Mouse (Mus musculus): ENCODE results near the gene Arl1. TPM values are rescaled to one million over a fixed set of nuclear protein-coding genes. Genes with fewer than 3 reads are reported as not detected.
A peak's percentile ranks its signal among the peaks of the same experiment; 100 is the strongest.
"Not testable (repeated sequence)": the region's sequence is repeated elsewhere in the genome, so short reads cannot be mapped to it uniquely, and the experiment has no call there.

Arl1 gene
- polyA plus RNA-seq, 1 experiment from 2014 or later = 135 TPM

- no peak for TF ChIP-seq CTCF (IDR thresholded peaks at IDR 0.05)
- in situ Hi-C loops (cut with MboI; ENCODE audit: low pct_unique_long_range_greater_than_20kb) = no loop called here
- no peak for ATAC-seq
- ChIA-PET POLR2A (no interaction called here), CTCF (no interaction called here)
- DNase-seq (ENCODE audit: low read depth, low spot score) = no peak
- H3K27me3 ChIP-seq = no peaks in the 10 kb centered on the region
Observed at GRCm38 (mm10) chr10:88765431-88766142, 34.9 kb downstream of the Arl1 start.

- POLR2A ChIA-PET = no interaction called here
- no peak for TF ChIP-seq CTCF (IDR thresholded peaks at IDR 0.05)
- in situ Hi-C loops (cut with MboI; ENCODE audit: low pct_unique_long_range_greater_than_20kb) = no loop called here
- DNase-seq (ENCODE audit: low read depth, low spot score) (no peak), ATAC-seq (no peak)
- no peaks in the 10 kb centered on the region for H3K27me3 ChIP-seq
- CTCF ChIA-PET = no interaction called here
Observed at GRCm38 (mm10) chr10:88768961-88769360, 38.3 kb downstream of the Arl1 start.

- DNase-seq (ENCODE audit: low read depth, low spot score) (no peak), ATAC-seq (no peak)
- ChIA-PET POLR2A (no interaction called here), CTCF (no interaction called here)
- no peak for TF ChIP-seq CTCF (IDR thresholded peaks at IDR 0.05)
- in situ Hi-C loops (cut with MboI; ENCODE audit: low pct_unique_long_range_greater_than_20kb) = no loop called here
- H3K27me3 ChIP-seq = no peaks in the 10 kb centered on the region
Observed at GRCm38 (mm10) chr10:88769676-88770075, 39.0 kb downstream of the Arl1 start.

- H3K27me3 ChIP-seq; in situ Hi-C loops (cut with MboI; ENCODE audit: low pct_unique_long_range_greater_than_20kb); POLR2A ChIA-PET; DNase-seq (ENCODE audit: low read depth, low spot score); CTCF ChIA-PET; ATAC-seq: not testable (repeated sequence)
Observed at GRCm38 (mm10) chr10:88772965-88773364, 42.3 kb downstream of the Arl1 start.

- CTCF ChIA-PET = no interaction called here
- DNase-seq (ENCODE audit: low read depth, low spot score) = no peak
- H3K27me3 ChIP-seq = no peaks in the 10 kb centered on the region
- in situ Hi-C loops (cut with MboI; ENCODE audit: low pct_unique_long_range_greater_than_20kb) = no loop called here
- POLR2A ChIA-PET = no interaction called here
- ATAC-seq = no peak
- TF ChIP-seq CTCF (IDR thresholded peaks at IDR 0.05) = no peak
Observed at GRCm38 (mm10) chr10:88776206-88776605, 45.5 kb downstream of the Arl1 start.

- in situ Hi-C loops (cut with MboI; ENCODE audit: low pct_unique_long_range_greater_than_20kb) = no loop called here
- ChIA-PET CTCF (no interaction called here), POLR2A (no interaction called here)
- no peak for TF ChIP-seq CTCF (IDR thresholded peaks at IDR 0.05)
- no peaks in the 10 kb centered on the region for H3K27me3 ChIP-seq
- no peak for DNase-seq (ENCODE audit: low read depth, low spot score)
- ATAC-seq = no peak
Observed at GRCm38 (mm10) chr10:88780716-88781115, 50.1 kb downstream of the Arl1 start.

GRCm38 (mm10) chr10:88783135-88783534, 52.5 kb downstream of the Arl1 start:
- in situ Hi-C loops (cut with MboI; ENCODE audit: low pct_unique_long_range_greater_than_20kb); DNase-seq (ENCODE audit: low read depth, low spot score); H3K27me3 ChIP-seq; POLR2A ChIA-PET; CTCF ChIA-PET: not testable (repeated sequence)
- ATAC-seq = peak; percentile 73

- CTCF ChIA-PET = interaction anchor here (1.0 kb wide), 1 partner anchor 19 kb away, joined by 4 read pairs; no protein-coding TSS in a partner anchor
- TF ChIP-seq CTCF (IDR thresholded peaks at IDR 0.05) = no peak
- POLR2A ChIA-PET = no interaction called here
- H3K27me3 ChIP-seq = no peaks in the 10 kb centered on the region
- in situ Hi-C loops (cut with MboI; ENCODE audit: low pct_unique_long_range_greater_than_20kb) = no loop called here
- no peak for ATAC-seq
- no peak for DNase-seq (ENCODE audit: low read depth, low spot score)
Observed at GRCm38 (mm10) chr10:88783941-88784340, 53.3 kb downstream of the Arl1 start.

GRCm38 (mm10) chr10:88784513-88784931, 53.9 kb downstream of the Arl1 start:
- no peak for TF ChIP-seq CTCF (IDR thresholded peaks at IDR 0.05)
- no peaks in the 10 kb centered on the region for H3K27me3 ChIP-seq
- CTCF ChIA-PET = interaction anchor here (1.0 kb wide), 1 partner anchor 18 kb away, joined by 4 read pairs; no protein-coding TSS in a partner anchor
- DNase-seq (ENCODE audit: low read depth, low spot score) (peak; percentile 54), ATAC-seq (peak; percentile 65)
- POLR2A ChIA-PET = no interaction called here
- in situ Hi-C loops (cut with MboI; ENCODE audit: low pct_unique_long_range_greater_than_20kb) = no loop called here

- DNase-seq (ENCODE audit: low read depth, low spot score) = no peak
- no peak for ATAC-seq
- ChIA-PET CTCF (no interaction called here), POLR2A (no interaction called here)
- H3K27me3 ChIP-seq = no peaks in the 10 kb centered on the region
- TF ChIP-seq CTCF (IDR thresholded peaks at IDR 0.05) = no peak
- in situ Hi-C loops (cut with MboI; ENCODE audit: low pct_unique_long_range_greater_than_20kb) = no loop called here
Observed at GRCm38 (mm10) chr10:88793671-88794070, 63.0 kb downstream of the Arl1 start.

Other genes starting within 250 kb of the Arl1 start
- gene Chpt1, start 226.8 kb upstream of the Arl1 start, polyA plus RNA-seq (2021) = 61.1 TPM
- gene Mybpc1, start 125.7 kb upstream of the Arl1 start, polyA plus RNA-seq (2021) = not detected
- gene Spic, start 45.8 kb upstream of the Arl1 start, polyA plus RNA-seq (2021) = not detected
- gene Utp20, start 95.9 kb downstream of the Arl1 start, polyA plus RNA-seq (2021) = 26.3 TPM
- gene Slc5a8, start 155.1 kb downstream of the Arl1 start, polyA plus RNA-seq (2021) = 0.01 TPM

All from Patski (cell line).